Mouse (Mus musculus): Measurements from ENCODE around the gene Tsnax.

GRCm38 (mm10) chr8:125038731-125039130 lies 25.9 kb downstream of the Tsnax start:
- TF ChIP-seq EP300 (IDR thresholded peaks at IDR 0.05) (no peak), CTCF (IDR thresholded peaks at IDR 0.05) (no peak)
